Mouse (Mus musculus): ENCODE measurements around the gene Cltrn.

The Cltrn gene

DNA sequence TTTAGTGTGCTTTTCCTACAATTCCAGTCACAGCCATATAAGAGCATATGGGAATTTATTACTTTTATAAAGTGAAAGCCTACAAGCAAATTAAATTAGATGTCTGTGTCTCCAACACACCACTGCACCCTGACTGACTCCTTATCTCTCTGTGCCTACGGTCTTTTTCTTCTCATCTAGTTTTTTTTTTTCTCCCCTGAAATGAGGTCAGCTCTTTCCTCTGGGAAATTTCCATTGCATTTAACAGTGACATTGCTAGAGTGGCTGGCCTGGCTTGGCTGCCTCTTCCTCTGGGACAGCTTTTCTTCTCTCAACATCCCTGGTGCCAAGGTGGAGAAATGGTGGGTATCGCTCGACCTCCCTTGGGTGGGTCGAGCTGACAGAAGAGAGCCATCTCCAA, at the start of gene Cltrn:
Gene Cltrn, plus strand, starts transcription at position 249 of the 400 bp plus-strand sequence.
- in situ Hi-C loops (cut with MboI; ENCODE audit: low pct_unique_long_range_greater_than_20kb in 1 of 2, low sequenced_read_pairs in 2 of 2, unreplicated experiment in 1 of 2), result loop anchor here in 1 of 2 experiments (25.0 kb wide), 1 partner anchor 349 kb away; the partner anchor contains the start of gene Asb11

- in situ Hi-C loops (cut with MboI; ENCODE audit: low pct_unique_long_range_greater_than_20kb in 1 of 2, low sequenced_read_pairs in 2 of 2, unreplicated experiment in 1 of 2), result no loop called here
These were observed 49.7 kb upstream of the Cltrn start for GRCm38 (mm10) chrX:164038882-164039281.

DNA sequence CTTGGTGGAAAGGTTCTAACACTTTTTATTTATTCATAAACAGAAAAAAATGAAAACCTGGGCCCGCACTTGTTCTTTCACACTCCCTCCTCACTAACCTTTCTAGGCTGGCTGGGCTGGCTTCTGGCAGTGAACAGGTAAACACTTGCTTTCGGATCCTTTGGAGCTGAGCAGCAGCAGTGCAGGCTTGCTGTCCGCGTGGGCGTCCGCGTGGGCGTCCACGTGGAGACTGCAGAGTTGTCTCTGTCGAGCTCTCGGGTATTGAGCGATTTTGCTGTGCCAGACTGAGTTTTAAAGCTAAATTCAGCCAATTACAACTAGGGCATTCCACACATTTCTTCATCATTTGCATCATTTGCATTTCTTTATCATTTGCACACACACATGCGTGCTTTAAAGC, 46.6 kb upstream of the Cltrn start:
- in situ Hi-C loops (cut with MboI; ENCODE audit: low pct_unique_long_range_greater_than_20kb in 1 of 2, low sequenced_read_pairs in 2 of 2, unreplicated experiment in 1 of 2), result no loop called here

DNA sequence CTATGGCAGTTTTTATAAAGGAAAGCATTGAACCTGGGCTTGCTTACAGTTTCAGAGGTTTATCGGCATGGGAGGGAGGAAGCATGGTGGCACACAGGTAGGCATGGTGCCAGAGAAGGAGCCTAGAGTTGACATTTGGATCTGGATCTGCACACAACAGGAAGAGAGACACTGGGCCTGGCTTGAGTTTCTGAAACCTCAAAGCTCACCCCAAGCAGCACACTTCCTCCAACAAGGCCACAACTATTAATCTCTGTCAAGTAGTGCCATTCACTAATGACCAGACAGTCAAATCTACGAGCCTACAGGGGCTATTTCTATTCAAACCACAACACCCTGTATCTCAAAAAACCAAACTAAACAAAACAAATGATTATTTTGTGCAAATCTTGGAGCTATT, 41.9 kb upstream of the Cltrn start:
- in situ Hi-C loops (cut with MboI; ENCODE audit: low pct_unique_long_range_greater_than_20kb in 1 of 2, low sequenced_read_pairs in 2 of 2, unreplicated experiment in 1 of 2), result no loop called here

GRCm38 (mm10) chrX:164055726-164056125, 32.9 kb upstream of the Cltrn start:
- in situ Hi-C loops (cut with MboI; ENCODE audit: low pct_unique_long_range_greater_than_20kb in 1 of 2, low sequenced_read_pairs in 2 of 2, unreplicated experiment in 1 of 2), result no loop called here

DNA sequence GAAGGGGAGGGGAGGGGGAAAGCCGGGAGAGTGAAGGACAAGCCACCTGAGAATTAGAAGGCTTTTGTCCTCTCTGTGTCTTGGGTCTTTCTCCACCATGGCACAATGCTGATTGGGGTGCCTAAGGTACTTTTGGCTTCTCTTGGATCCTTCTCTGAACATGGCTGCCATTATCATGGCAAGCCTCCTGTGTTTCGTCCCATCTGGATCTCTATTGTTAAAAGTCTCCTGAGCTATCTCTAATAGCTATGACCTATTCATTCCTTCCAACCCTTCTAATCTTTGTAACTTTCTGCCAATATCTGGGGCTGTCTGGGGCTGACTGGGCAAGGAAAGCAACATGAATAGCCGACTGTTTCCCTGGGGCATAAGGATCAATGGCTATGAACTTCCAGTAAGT, 30.1 kb upstream of the Cltrn start:
- in situ Hi-C loops (cut with MboI; ENCODE audit: low pct_unique_long_range_greater_than_20kb in 1 of 2, low sequenced_read_pairs in 2 of 2, unreplicated experiment in 1 of 2), result no loop called here

DNA sequence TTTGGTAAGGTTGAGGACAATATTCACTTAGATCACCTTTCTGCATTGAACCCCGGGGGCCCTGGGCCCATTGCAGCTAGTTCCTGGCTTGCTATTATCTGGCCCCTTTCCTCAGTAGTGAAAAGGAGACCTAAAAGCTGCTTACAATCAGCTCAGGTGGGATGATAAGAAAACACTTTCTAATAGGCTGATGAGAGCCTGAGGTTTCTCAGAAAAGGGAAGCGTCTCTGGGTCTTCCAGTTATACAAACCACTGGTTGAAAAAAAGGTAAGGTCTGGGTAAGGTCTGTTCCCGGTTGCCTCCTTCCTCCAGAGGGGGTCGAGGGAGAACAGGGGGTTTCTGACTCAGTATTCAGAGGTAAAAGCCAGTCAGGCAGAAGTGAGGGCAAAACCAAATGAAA, 29.6 kb upstream of the Cltrn start:
- in situ Hi-C loops (cut with MboI; ENCODE audit: low pct_unique_long_range_greater_than_20kb in 1 of 2, low sequenced_read_pairs in 2 of 2, unreplicated experiment in 1 of 2), result no loop called here

- in situ Hi-C loops (cut with MboI; ENCODE audit: low pct_unique_long_range_greater_than_20kb in 1 of 2, low sequenced_read_pairs in 2 of 2, unreplicated experiment in 1 of 2), result no loop called here
These were observed 22.4 kb upstream of the Cltrn start for GRCm38 (mm10) chrX:164066185-164066584.

DNA sequence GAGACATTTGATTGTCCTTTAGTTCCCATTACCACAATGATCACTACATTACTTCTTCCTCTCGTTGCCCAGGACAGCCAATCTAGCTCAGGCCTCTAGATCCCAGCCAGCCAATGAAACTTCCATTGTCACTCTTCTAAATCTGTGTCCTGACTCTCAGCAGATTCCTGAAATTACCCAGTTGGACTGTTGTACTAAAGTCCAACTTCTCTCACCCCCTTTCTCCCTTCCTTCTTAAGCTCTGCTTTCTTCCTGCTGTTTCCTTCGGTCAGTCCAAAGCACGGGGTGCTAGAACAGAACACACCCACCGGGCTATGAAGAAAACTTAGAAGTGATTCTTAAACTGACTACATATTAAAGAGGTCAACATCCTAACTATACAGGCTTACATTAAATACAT, 19.7 kb upstream of the Cltrn start:
- in situ Hi-C loops (cut with MboI; ENCODE audit: low pct_unique_long_range_greater_than_20kb in 1 of 2, low sequenced_read_pairs in 2 of 2, unreplicated experiment in 1 of 2), result no loop called here

GRCm38 (mm10) chrX:164076040-164076775, 12.4 kb upstream of the Cltrn start, which contains the start of gene Siah1b:
Gene Siah1b, minus strand, starts transcription at chrX:164076493.
- in situ Hi-C loops (cut with MboI; ENCODE audit: low pct_unique_long_range_greater_than_20kb in 1 of 2, low sequenced_read_pairs in 2 of 2, unreplicated experiment in 1 of 2), result loop anchor here in 1 of 2 experiments (25.0 kb wide), 1 partner anchor 361 kb away; the partner anchor contains the start of gene Asb11

DNA sequence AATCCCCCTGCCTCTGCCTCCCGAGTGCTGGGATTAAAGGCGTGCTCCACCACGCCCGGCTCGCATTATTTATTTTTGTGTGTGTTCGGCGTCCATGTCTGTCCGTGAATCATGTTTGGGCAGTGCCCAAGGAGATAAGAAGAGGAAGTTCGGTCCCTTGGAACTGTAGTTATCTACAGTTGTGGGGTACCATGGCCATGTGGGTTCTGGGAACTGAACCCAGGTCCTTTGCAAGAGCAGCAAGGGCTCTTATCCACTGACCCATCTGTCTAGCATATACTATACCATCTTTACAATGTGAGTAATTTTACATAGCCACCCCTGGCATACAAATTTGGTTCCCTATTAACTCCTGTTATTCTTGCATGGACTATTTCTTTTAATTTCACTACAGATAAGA, 6.6 kb upstream of the Cltrn start:
- in situ Hi-C loops (cut with MboI; ENCODE audit: low pct_unique_long_range_greater_than_20kb in 1 of 2, low sequenced_read_pairs in 2 of 2, unreplicated experiment in 1 of 2), result loop anchor here in 1 of 2 experiments (25.0 kb wide), 1 partner anchor 355 kb away; the partner anchor contains the start of gene Asb11

GRCm38 (mm10) chrX:164089916-164090315, 1.3 kb downstream of the Cltrn start:
- in situ Hi-C loops (cut with MboI; ENCODE audit: low pct_unique_long_range_greater_than_20kb in 1 of 2, low sequenced_read_pairs in 2 of 2, unreplicated experiment in 1 of 2), result loop anchor here in 1 of 2 experiments (25.0 kb wide), 1 partner anchor 347 kb away; the partner anchor contains the start of gene Asb11

GRCm38 (mm10) chrX:164092300-164093169, 3.9 kb downstream of the Cltrn start:
- in situ Hi-C loops (cut with MboI; ENCODE audit: low pct_unique_long_range_greater_than_20kb in 1 of 2, low sequenced_read_pairs in 2 of 2, unreplicated experiment in 1 of 2), result loop anchor here in 1 of 2 experiments (25.0 kb wide), 1 partner anchor 345 kb away; the partner anchor contains the start of gene Asb11

- in situ Hi-C loops (cut with MboI; ENCODE audit: low pct_unique_long_range_greater_than_20kb in 1 of 2, low sequenced_read_pairs in 2 of 2, unreplicated experiment in 1 of 2), result loop anchor here in 1 of 2 experiments (25.0 kb wide), 1 partner anchor 344 kb away; the partner anchor contains the start of gene Asb11
These were observed 4.8 kb downstream of the Cltrn start for GRCm38 (mm10) chrX:164093435-164093834.

DNA sequence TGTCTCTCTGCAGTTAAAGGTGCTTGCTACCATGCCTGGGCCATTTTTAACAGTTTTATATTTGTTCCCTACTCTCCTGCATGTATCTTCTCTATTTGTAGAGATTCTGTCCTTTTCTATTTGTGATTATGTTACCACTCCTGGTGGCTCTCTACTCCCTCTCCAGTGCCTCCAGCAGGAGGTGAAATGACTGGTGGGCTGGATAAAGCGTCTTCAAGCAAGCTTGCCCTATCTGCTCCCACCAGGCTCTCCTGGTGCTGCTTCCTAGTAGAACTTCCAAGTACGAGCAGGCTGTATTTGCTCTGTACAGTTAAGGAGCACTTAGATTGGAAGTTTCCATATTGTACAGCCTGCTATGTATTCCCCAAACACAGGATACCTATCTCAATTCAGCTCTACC, 7.2 kb downstream of the Cltrn start:
- in situ Hi-C loops (cut with MboI; ENCODE audit: low pct_unique_long_range_greater_than_20kb in 1 of 2, low sequenced_read_pairs in 2 of 2, unreplicated experiment in 1 of 2), result loop anchor here in 1 of 2 experiments (25.0 kb wide), 1 partner anchor 341 kb away; the partner anchor contains the start of gene Asb11

- in situ Hi-C loops (cut with MboI; ENCODE audit: low pct_unique_long_range_greater_than_20kb in 1 of 2, low sequenced_read_pairs in 2 of 2, unreplicated experiment in 1 of 2), result no loop called here
These were observed 12.9 kb downstream of the Cltrn start for GRCm38 (mm10) chrX:164101483-164101882.

DNA sequence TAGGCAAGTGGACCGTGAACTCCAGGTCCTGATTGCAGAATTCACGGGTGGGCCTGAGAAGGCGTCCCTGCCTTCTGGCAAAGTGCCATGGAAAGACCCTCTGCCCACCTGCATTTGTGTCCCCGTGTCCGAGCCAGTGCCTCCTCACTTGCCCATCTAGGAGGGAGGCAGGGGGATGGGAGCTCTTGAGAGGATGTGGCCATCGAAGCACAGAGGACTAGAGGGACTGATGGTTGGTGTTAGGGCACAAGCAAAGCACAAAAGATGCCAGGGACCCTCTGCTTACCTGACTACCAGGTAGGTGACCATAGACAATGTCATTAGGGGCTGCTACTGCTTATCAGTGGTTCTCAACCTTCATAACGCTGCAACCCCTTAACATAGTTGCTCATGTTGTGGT, 13.6 kb downstream of the Cltrn start:
- in situ Hi-C loops (cut with MboI; ENCODE audit: low pct_unique_long_range_greater_than_20kb in 1 of 2, low sequenced_read_pairs in 2 of 2, unreplicated experiment in 1 of 2), result no loop called here

GRCm38 (mm10) chrX:164102656-164103055, 14.0 kb downstream of the Cltrn start:
- in situ Hi-C loops (cut with MboI; ENCODE audit: low pct_unique_long_range_greater_than_20kb in 1 of 2, low sequenced_read_pairs in 2 of 2, unreplicated experiment in 1 of 2), result no loop called here

- in situ Hi-C loops (cut with MboI; ENCODE audit: low pct_unique_long_range_greater_than_20kb in 1 of 2, low sequenced_read_pairs in 2 of 2, unreplicated experiment in 1 of 2), result no loop called here
These were observed 22.5 kb downstream of the Cltrn start for GRCm38 (mm10) chrX:164111146-164111545.

Measured in mouse embryonic stem cell (cell line).